Mouse (Mus musculus) neural tube, embryonic 13.5 days (tissue): ENCODE data around the gene Hs2st1. TPM values are rescaled to one million over a fixed set of nuclear protein-coding genes. Genes with fewer than 3 reads are reported as not detected.

Experiments
- ATAC-seq: fragments of 200-750 bp; cut with Nextera tagmentation; 2 replicates; pipeline ENCODE4 v1.8.0; 2017; ENCODE audit warnings: low read depth, mild to moderate bottlenecking, moderate TSS enrichment, moderate library complexity
- H3K27ac ChIP-seq: fragments of 300-500 bp; sonication (generic); replicated peaks from 2 replicates; pipeline ENCODE4 v1.5.1; 2015; ENCODE audit warnings: moderate library complexity, mild to moderate bottlenecking, inconsistent platforms
- H3K27me3 ChIP-seq: fragments of 300-500 bp; sonication (generic); 2 replicates; pipeline ENCODE4 v1.6.1; 2015; ENCODE audit warnings: mild to moderate bottlenecking, inconsistent platforms
- H3K36me3 ChIP-seq: fragments of 300-500 bp; sonication (generic); 2 replicates; pipeline ENCODE4 v1.6.1; 2015; ENCODE audit warnings: mild to moderate bottlenecking, inconsistent platforms
- H3K4me1 ChIP-seq: fragments of 300-500 bp; sonication (generic); replicated peaks from 2 replicates; pipeline ENCODE4 v1.6.1; 2015; ENCODE audit warnings: inconsistent platforms
- H3K4me2 ChIP-seq: fragments of 300-500 bp; sonication (generic); 2 replicates; pipeline ENCODE4 v1.6.1; 2015; ENCODE audit warnings: inconsistent platforms, mild to moderate bottlenecking, moderate library complexity
- H3K4me3 ChIP-seq: fragments of 300-500 bp; sonication (generic); 2 replicates; pipeline ENCODE4 v1.5.1; 2015; ENCODE audit warnings: mild to moderate bottlenecking, inconsistent platforms
- H3K9ac ChIP-seq: fragments of 300-500 bp; sonication (generic); 2 replicates; pipeline ENCODE4 v1.6.1; 2015; ENCODE audit warnings: moderate library complexity, mild to moderate bottlenecking, inconsistent platforms
- H3K9me3 ChIP-seq: fragments of 300-500 bp; sonication (generic); 2 replicates; pipeline ENCODE4 v1.6.1; 2016; ENCODE audit warnings: inconsistent platforms
- WGBS: fragments of 180-500 bp; shearing (Covaris S2); methylation state at CpG from one replicate; pipeline ENCODE4 v1.1.7; 2015; 5-methylcytosine and 5-hydroxymethylcytosine counted together
- polyA plus RNA-seq: library from polyadenylated mRNA; unstranded; fragments of >200 nt; fragmentation: Nextera tagmentation; extraction: Ambion mirVana; gene quantifications from 2 replicates; pipeline ENCODE4 v1.2.1, GENCODE M21; 2015

The Hs2st1 gene
- polyA plus RNA-seq, 1 experiment from 2014 or later, result 15.6 TPM

- no peak for ATAC-seq
- peaks cover 29% of the 10 kb centered on the region for H3K36me3 ChIP-seq
- H3K4me3 ChIP-seq, result no peak overlapping the region
- no peak overlapping the region for H3K9ac ChIP-seq
- no peaks in the 10 kb centered on the region for H3K9me3 ChIP-seq
- WGBS, result 90% methylated on average over 6 of the region's 6 CpGs
- no peak overlapping the region for H3K4me2 ChIP-seq
- peaks cover 3% of the 10 kb centered on the region for H3K4me1 ChIP-seq
- H3K27ac ChIP-seq, result no peak overlapping the region
- no peaks in the 10 kb centered on the region for H3K27me3 ChIP-seq
These were observed 121.0 kb downstream of the Hs2st1 start for GRCm38 (mm10) chr3:144448977-144449376.

GRCm38 (mm10) chr3:144447917-144448316 lies 122.1 kb downstream of the Hs2st1 start:
- Histone ChIP-seq H3K4me2 (no peak overlapping the region), H3K36me3 (peaks cover 29% of the 10 kb centered on the region), H3K9ac (no peak overlapping the region), H3K27ac (no peak overlapping the region), H3K9me3 (no peaks in the 10 kb centered on the region), H3K4me1 (no peaks in the 10 kb centered on the region), H3K4me3 (no peak overlapping the region), H3K27me3 (no peaks in the 10 kb centered on the region)
- no peak for ATAC-seq
- 89% methylated on average over 9 of the region's 9 CpGs for WGBS

- Histone ChIP-seq H3K9ac (no peak overlapping the region), H3K4me2 (no peak overlapping the region), H3K4me3 (no peak overlapping the region), H3K4me1 (no peaks in the 10 kb centered on the region), H3K27ac (no peak overlapping the region), H3K9me3 (no peaks in the 10 kb centered on the region), H3K27me3 (no peaks in the 10 kb centered on the region), H3K36me3 (peaks cover 26% of the 10 kb centered on the region)
- WGBS, result 94% methylated on average over 14 of the region's 14 CpGs
- ATAC-seq, result no peak
These were observed 123.8 kb downstream of the Hs2st1 start for GRCm38 (mm10) chr3:144446081-144446634.

GRCm38 (mm10) chr3:144437871-144438398 lies 132.0 kb downstream of the Hs2st1 start:
- Histone ChIP-seq H3K4me1 (no peaks in the 10 kb centered on the region), H3K4me2 (no peak overlapping the region), H3K27me3 (no peaks in the 10 kb centered on the region), H3K9me3 (no peaks in the 10 kb centered on the region), H3K9ac (no peak overlapping the region), H3K36me3 (peaks cover 13% of the 10 kb centered on the region), H3K4me3 (no peak overlapping the region), H3K27ac (no peak overlapping the region)
- ATAC-seq, result no peak
- 96% methylated on average over 14 of the region's 14 CpGs for WGBS

- Histone ChIP-seq H3K4me3 (no peak overlapping the region), H3K27me3 (no peaks in the 10 kb centered on the region), H3K4me1 (no peaks in the 10 kb centered on the region), H3K4me2 (no peak overlapping the region), H3K9me3 (no peaks in the 10 kb centered on the region), H3K9ac (no peak overlapping the region), H3K36me3 (peaks cover 13% of the 10 kb centered on the region), H3K27ac (no peak overlapping the region)
- WGBS, result 83% methylated on average over 3 of the region's 3 CpGs
- no peak for ATAC-seq
These were observed 133.9 kb downstream of the Hs2st1 start for GRCm38 (mm10) chr3:144436076-144436475.

GRCm38 (mm10) chr3:144435281-144435680 lies 134.7 kb downstream of the Hs2st1 start:
- H3K36me3 ChIP-seq, result peaks cover 17% of the 10 kb centered on the region
- no peak overlapping the region for H3K27ac ChIP-seq
- no peaks in the 10 kb centered on the region for H3K27me3 ChIP-seq
- H3K9ac ChIP-seq, result no peak overlapping the region
- H3K4me1 ChIP-seq, result no peaks in the 10 kb centered on the region
- H3K9me3 ChIP-seq, result no peaks in the 10 kb centered on the region
- no peak overlapping the region for H3K4me2 ChIP-seq
- no peak overlapping the region for H3K4me3 ChIP-seq
- ATAC-seq, result no peak
- WGBS, result 95% methylated on average over 16 of the region's 16 CpGs

GRCm38 (mm10) chr3:144434276-144434675 lies 135.7 kb downstream of the Hs2st1 start:
- H3K4me2 ChIP-seq, result no peak overlapping the region
- no peak overlapping the region for H3K27ac ChIP-seq
- no peaks in the 10 kb centered on the region for H3K4me1 ChIP-seq
- H3K9ac ChIP-seq, result no peak overlapping the region
- H3K4me3 ChIP-seq, result no peak overlapping the region
- H3K9me3 ChIP-seq, result no peaks in the 10 kb centered on the region
- 91% methylated on average over 17 of the region's 17 CpGs for WGBS
- ATAC-seq, result no peak
- peaks cover 21% of the 10 kb centered on the region for H3K36me3 ChIP-seq
- H3K27me3 ChIP-seq, result no peaks in the 10 kb centered on the region

- no peak for ATAC-seq
These were observed 136.9 kb downstream of the Hs2st1 start for GRCm38 (mm10) chr3:144433039-144433438.

GRCm38 (mm10) chr3:144432143-144432577 lies 137.8 kb downstream of the Hs2st1 start:
- 87% methylated on average over 10 of the region's 10 CpGs for WGBS
- H3K36me3 ChIP-seq, result peaks cover 21% of the 10 kb centered on the region

More at GRCm38 (mm10) chr3:144433039-144433438, 136.9 kb downstream of the Hs2st1 start:
- Histone ChIP-seq H3K9me3 (no peaks in the 10 kb centered on the region), H3K4me3 (no peak overlapping the region), H3K4me1 (no peaks in the 10 kb centered on the region), H3K36me3 (peaks cover 21% of the 10 kb centered on the region), H3K27me3 (no peaks in the 10 kb centered on the region), H3K9ac (no peak overlapping the region), H3K4me2 (no peak overlapping the region), H3K27ac (no peak overlapping the region)
- 92% methylated on average over 7 of the region's 7 CpGs for WGBS

GRCm38 (mm10) chr3:144428514-144429431 lies 141.2 kb downstream of the Hs2st1 start:
- no peak overlapping the region for H3K9ac ChIP-seq
- peaks cover 11% of the 10 kb centered on the region; the same call in 1 of the 2 replicates for H3K36me3 ChIP-seq
- ATAC-seq, result no peak
- H3K9me3 ChIP-seq, result no peaks in the 10 kb centered on the region
- H3K4me1 ChIP-seq, result peaks cover 16% of the 10 kb centered on the region
- no peak overlapping the region for H3K4me2 ChIP-seq
- no peaks in the 10 kb centered on the region for H3K27me3 ChIP-seq
- WGBS, result 78% methylated on average over 8 of the region's 8 CpGs
- H3K4me3 ChIP-seq, result no peak overlapping the region
- no peak overlapping the region for H3K27ac ChIP-seq

More at GRCm38 (mm10) chr3:144432143-144432577, 137.8 kb downstream of the Hs2st1 start:
- no peak for ATAC-seq
- Histone ChIP-seq H3K9me3 (no peaks in the 10 kb centered on the region), H3K27me3 (no peaks in the 10 kb centered on the region), H3K9ac (no peak overlapping the region), H3K4me2 (no peak overlapping the region), H3K27ac (no peak overlapping the region), H3K4me1 (no peaks in the 10 kb centered on the region), H3K4me3 (no peak overlapping the region)

GRCm38 (mm10) chr3:144425041-144425448 lies 144.9 kb downstream of the Hs2st1 start:
- H3K9ac ChIP-seq, result no peak overlapping the region
- H3K36me3 ChIP-seq, result peaks cover 5% of the 10 kb centered on the region; the same call in 1 of the 2 replicates
- no peak overlapping the region for H3K27ac ChIP-seq
- H3K4me2 ChIP-seq, result no peak overlapping the region
- H3K9me3 ChIP-seq, result no peaks in the 10 kb centered on the region
- ATAC-seq, result no peak
- no peak overlapping the region for H3K4me3 ChIP-seq
- peaks cover 27% of the 10 kb centered on the region for H3K4me1 ChIP-seq
- 87% methylated on average over 4 of the region's 4 CpGs for WGBS
- no peaks in the 10 kb centered on the region for H3K27me3 ChIP-seq
